Mouse (Mus musculus) layer of hippocampus, postnatal 14 days (tissue): ENCODE results near the gene Chit1. TPM values are rescaled to one million over a fixed set of nuclear protein-coding genes. Genes with fewer than 3 reads are reported as not detected.

Experiments used
- total RNA-seq, 2 experiments: library from RNA; stranded (reverse); gene quantifications; 2 replicates each; pipeline ENCODE4 v1.2.3; 2021

Gene Chit1
- total RNA-seq, 2 experiments from 2014 or later = 0.39 TPM; not detected in 1

Other genes with a start within 250 kb of the Chit1 start
- 1 to 10 TPM in 1 of 2 experiments, under 1 TPM in 1; 0.60 to 1.3 TPM for gene Optc, start 203.2 kb upstream of the Chit1 start, total RNA-seq
- gene Prelp, start 189.8 kb upstream of the Chit1 start, total RNA-seq = 10 to 100 TPM in 1 of 2 experiments, 1 to 10 TPM in 1; 4.6 to 10.2 TPM
- 1 to 10 TPM; 3.3 to 4.5 TPM for gene Fmod, start 74.0 kb upstream of the Chit1 start, total RNA-seq
- gene Btg2, start 32.1 kb upstream of the Chit1 start, total RNA-seq = 10 to 100 TPM; 14.1 to 19.2 TPM
- 1 to 10 TPM; 8.0 to 8.5 TPM for gene Chil1, start 70.9 kb downstream of the Chit1 start, total RNA-seq
- gene Mybph, start 82.2 kb downstream of the Chit1 start, total RNA-seq = under 1 TPM in 1 of 2 experiments, not detected in 1; 0.18 TPM
- 100 to 1,000 TPM; 213 to 218 TPM for gene Adora1, start 124.2 kb downstream of the Chit1 start, total RNA-seq
- not detected for gene Myog, start 178.7 kb downstream of the Chit1 start, total RNA-seq
- gene Ppfia4, start 221.7 kb downstream of the Chit1 start, total RNA-seq = 10 to 100 TPM; 82.3 to 86.7 TPM